Comparison of ENCODE assay signal across 8 mouse cellular contexts in the genomic region with DNA sequence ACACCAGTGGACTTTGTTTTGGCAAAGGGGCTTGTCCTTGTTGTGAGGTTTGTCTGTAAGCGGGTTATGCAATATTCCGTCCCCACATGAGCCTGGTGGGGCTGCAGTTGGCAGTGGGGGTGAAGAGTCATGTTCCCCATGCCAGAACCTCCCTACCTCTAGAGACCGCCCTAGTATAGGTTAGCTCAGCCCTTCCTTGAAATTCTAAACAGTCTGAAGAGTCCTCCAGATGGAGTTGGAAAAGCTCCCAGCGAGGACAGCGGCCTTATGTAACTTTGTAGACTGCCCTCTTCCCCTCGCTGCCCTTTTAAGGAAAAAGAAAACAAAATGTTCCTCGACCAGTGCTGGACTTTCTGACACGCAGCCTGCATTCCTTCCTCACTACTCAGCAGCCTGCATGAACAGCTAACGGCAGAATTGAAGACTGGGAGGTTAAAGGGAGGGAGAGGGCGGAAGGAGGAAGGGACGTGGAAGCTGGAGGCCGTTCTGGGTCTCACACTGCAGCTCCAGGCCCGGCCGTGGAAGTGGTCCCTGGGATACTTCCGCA. TPM values are rescaled to one million over a fixed set of nuclear protein-coding genes. Genes with fewer than 3 reads are reported as not detected.
DNase-seq lines count a peak whose midpoint lies in the region; ATAC-seq and TF ChIP-seq lines count a peak whose summit lies in the region.

No protein-coding gene starts in this region.

- no peak overlapping the region for H3ac ChIP-seq in myocyte (ENCODE audit: control insufficient read depth, insufficient read length)

- H3K9me3 ChIP-seq in hindbrain, embryonic 10.5 days = no peaks in the 10 kb centered on the region
- H3K9me3 ChIP-seq in hindbrain, embryonic 12.5 days (replicated peaks) = no peaks in the 10 kb centered on the region
- no peaks in the 10 kb centered on the region for H3K9me3 ChIP-seq in heart, embryonic 11.5 days (replicated peaks; ENCODE audit: control insufficient read depth, low read length)

- H3K36me3 ChIP-seq in hindbrain, embryonic 10.5 days = no peaks in the 10 kb centered on the region
- no peaks in the 10 kb centered on the region for H3K36me3 ChIP-seq in hindbrain, embryonic 12.5 days
- no peaks in the 10 kb centered on the region for H3K36me3 ChIP-seq in heart, embryonic 11.5 days (ENCODE audit: control insufficient read depth, insufficient read depth, low read length)
- H3K36me3 ChIP-seq in myocyte (ENCODE audit: control insufficient read depth, insufficient read depth) = no peaks in the 10 kb centered on the region

- H3K4me2 ChIP-seq in hindbrain, embryonic 12.5 days (replicated peaks) = no peak overlapping the region
- H3K4me2 ChIP-seq in heart, embryonic 11.5 days = peak overlapping the region; percentile 34
- H3K4me2 ChIP-seq in myocyte (ENCODE audit: low read depth) = peak overlapping the region; percentile 84

- ATAC-seq in hindbrain, embryonic 12.5 days (ENCODE audit: low FRiP score) = no peak
- ATAC-seq in heart, embryonic 11.5 days (replicated peaks; ENCODE audit: insufficient number of reproducible peaks, low FRiP score, low TSS enrichment) = no peak; the same call in 1 of the 2 replicates
- ATAC-seq in erythroid progenitor cell, adult 5-6 weeks (replicated peaks; ENCODE audit: low FRiP score, poor library complexity, severe bottlenecking) = no peak

- H3K27me3 ChIP-seq in hindbrain, embryonic 10.5 days (ENCODE audit: insufficient read depth, poor library complexity, severe bottlenecking) = no peaks in the 10 kb centered on the region
- H3K27me3 ChIP-seq in hindbrain, embryonic 12.5 days = no peaks in the 10 kb centered on the region
- H3K27me3 ChIP-seq in heart, embryonic 11.5 days (ENCODE audit: control insufficient read depth, insufficient read depth, low read length) = no peaks in the 10 kb centered on the region
- H3K27me3 ChIP-seq in myocyte (ENCODE audit: control insufficient read depth, insufficient read depth, insufficient read length) = no peaks in the 10 kb centered on the region

- DNase-seq in hindbrain, embryonic 10.5 days (ENCODE audit: low spot score) = peak; percentile 38
- DNase-seq in cerebellum, postnatal 36 days = peak; percentile 47 to 54
- DNase-seq in kidney, postnatal 10 days = peak; percentile 86
- no peak for DNase-seq in right cerebral cortex, postnatal 4 days

- TF ChIP-seq POLR2A in myocyte (IDR thresholded peaks at IDR 0.05; ENCODE audit: insufficient read length, low read depth) = peak; percentile 50

- H3K27ac ChIP-seq in hindbrain, embryonic 10.5 days = peak overlapping the region; percentile 70
- H3K27ac ChIP-seq in hindbrain, embryonic 12.5 days = no peak overlapping the region; the same call in 1 of the 2 replicates
- H3K27ac ChIP-seq in heart, embryonic 11.5 days (ENCODE audit: low read depth, low read length) = peak overlapping the region; percentile 84

- no peak overlapping the region for H3K9ac ChIP-seq in hindbrain, embryonic 12.5 days
- H3K9ac ChIP-seq in heart, embryonic 11.5 days (ENCODE audit: low read depth, low read length) = peak overlapping the region; percentile 44

- H3K4me3 ChIP-seq in hindbrain, embryonic 10.5 days = no peak overlapping the region
- no peak overlapping the region for H3K4me3 ChIP-seq in hindbrain, embryonic 12.5 days
- H3K4me3 ChIP-seq in heart, embryonic 11.5 days (ENCODE audit: low read depth, low read length) = no peak overlapping the region
- no peak overlapping the region for H3K4me3 ChIP-seq in myocyte

- peaks cover 8% of the 10 kb centered on the region for H3K79me2 ChIP-seq in myocyte (ENCODE audit: control insufficient read depth, insufficient read depth)

- H3K4me1 ChIP-seq in hindbrain, embryonic 10.5 days (replicated peaks) = peaks cover 40% of the 10 kb centered on the region
- peaks cover 20% of the 10 kb centered on the region for H3K4me1 ChIP-seq in hindbrain, embryonic 12.5 days
- peaks cover 36% of the 10 kb centered on the region for H3K4me1 ChIP-seq in heart, embryonic 11.5 days (ENCODE audit: control insufficient read depth, insufficient read depth, low read length)

- 62% methylated on average over 15 of the region's 15 CpGs for WGBS in hindbrain, embryonic 10.5 days
- WGBS in hindbrain, embryonic 12.5 days = 64% methylated on average over 15 of the region's 15 CpGs
- WGBS in heart, embryonic 11.5 days (ENCODE audit: insufficient replicate concordance) = 27% methylated on average over 15 of the region's 15 CpGs

TF ChIP-seq in myocyte, 11 proteins besides CTCF, POLR2A, EP300 and RAD21:
- peak; percentile 69 for TF ChIP-seq CEBPB (IDR thresholded peaks at IDR 0.05; ENCODE audit: insufficient read depth, poor library complexity, severe bottlenecking)
- TF ChIP-seq E2F4 (IDR thresholded peaks at IDR 0.05; ENCODE audit: insufficient read depth) = no peak
- TF ChIP-seq SRF (IDR thresholded peaks at IDR 0.05; ENCODE audit: control insufficient read depth, insufficient read length, low read depth) = peak; percentile 95
- no peak for TF ChIP-seq MAX (IDR thresholded peaks at IDR 0.05; ENCODE audit: low read depth)
- peak; percentile 44 for TF ChIP-seq POLR2AphosphoS2 (IDR thresholded peaks at IDR 0.05; ENCODE audit: insufficient read length, low read depth)

RNA-seq across cellular contexts. Expression of gene Rusc2, which starts 12.6 kb away (rescaled TPM):
- polyA plus RNA-seq in hindbrain, embryonic 10.5 days (2016; fragmentation: Nextera tagmentation; extraction: Ambion mirVana) = 12.5 and 33.4 TPM in 2 replicates
- 55.0 and 68.9 TPM in 2 replicates for polyA plus RNA-seq in hindbrain, embryonic 12.5 days (2016; fragmentation: Nextera tagmentation; extraction: Ambion mirVana)
- polyA plus RNA-seq in heart, embryonic 11.5 days (2014; fragmentation: Nextera tagmentation; extraction: Ambion mirVana) = 6.3 and 7.8 TPM in 2 replicates
- 28.2 TPM for polyA plus RNA-seq in myocyte (2012; fragmentation: generic; extraction: Trizol)
- total RNA-seq in erythroid progenitor cell, adult 5-6 weeks (2015; ENCODE audit: low replicate concordance) = not detected in 2 replicates
- not detected in 2 replicates for total RNA-seq in erythroid progenitor cell, adult 5-6 weeks (2017; ENCODE audit: low replicate concordance)

RNA-seq across cellular contexts. Expression of gene Fam166b, which starts 34.5 kb away (rescaled TPM):
- 0.47 TPM in 1 of 2 replicates, not detected in the other for polyA plus RNA-seq in hindbrain, embryonic 10.5 days (2016; fragmentation: Nextera tagmentation; extraction: Ambion mirVana)
- polyA plus RNA-seq in hindbrain, embryonic 12.5 days (2016; fragmentation: Nextera tagmentation; extraction: Ambion mirVana) = 1.3 TPM in 1 of 2 replicates, not detected in the other
- 0.23 TPM in 1 of 2 replicates, not detected in the other for polyA plus RNA-seq in heart, embryonic 11.5 days (2014; fragmentation: Nextera tagmentation; extraction: Ambion mirVana)
- 0.04 TPM for polyA plus RNA-seq in myocyte (2012; fragmentation: generic; extraction: Trizol)
- not detected in 2 replicates for total RNA-seq in erythroid progenitor cell, adult 5-6 weeks (2015; ENCODE audit: low replicate concordance)
- total RNA-seq in erythroid progenitor cell, adult 5-6 weeks (2017; ENCODE audit: low replicate concordance) = not detected in 2 replicates

RNA-seq across cellular contexts. Expression of gene Tesk1, which starts 47.3 kb away (rescaled TPM):
- 7.1 and 8.3 TPM in 2 replicates for polyA plus RNA-seq in hindbrain, embryonic 10.5 days (2016; fragmentation: Nextera tagmentation; extraction: Ambion mirVana)
- 15.7 and 16.2 TPM in 2 replicates for polyA plus RNA-seq in hindbrain, embryonic 12.5 days (2016; fragmentation: Nextera tagmentation; extraction: Ambion mirVana)
- polyA plus RNA-seq in heart, embryonic 11.5 days (2014; fragmentation: Nextera tagmentation; extraction: Ambion mirVana) = 5.0 and 6.1 TPM in 2 replicates
- polyA plus RNA-seq in myocyte (2012; fragmentation: generic; extraction: Trizol) = 40.4 TPM
- total RNA-seq in erythroid progenitor cell, adult 5-6 weeks (2015; ENCODE audit: low replicate concordance) = 0.84 and 2.5 TPM in 2 replicates
- 0.23 and 0.77 TPM in 2 replicates for total RNA-seq in erythroid progenitor cell, adult 5-6 weeks (2017; ENCODE audit: low replicate concordance)
